Mouse (Mus musculus): ENCODE measurements around the gene Hist1h2bn. TPM values are rescaled to one million over a fixed set of nuclear protein-coding genes. Genes with fewer than 3 reads are reported as not detected.
A peak's percentile ranks its signal among the peaks of the same experiment; 100 is the strongest.
"Not testable (repeated sequence)": the region's sequence is repeated elsewhere in the genome, so short reads cannot be mapped to it uniquely, and the experiment has no call there.

Hist1h2bn gene
- polyA plus RNA-seq, 1 experiment from 2014 or later: 3.9 TPM

DNA sequence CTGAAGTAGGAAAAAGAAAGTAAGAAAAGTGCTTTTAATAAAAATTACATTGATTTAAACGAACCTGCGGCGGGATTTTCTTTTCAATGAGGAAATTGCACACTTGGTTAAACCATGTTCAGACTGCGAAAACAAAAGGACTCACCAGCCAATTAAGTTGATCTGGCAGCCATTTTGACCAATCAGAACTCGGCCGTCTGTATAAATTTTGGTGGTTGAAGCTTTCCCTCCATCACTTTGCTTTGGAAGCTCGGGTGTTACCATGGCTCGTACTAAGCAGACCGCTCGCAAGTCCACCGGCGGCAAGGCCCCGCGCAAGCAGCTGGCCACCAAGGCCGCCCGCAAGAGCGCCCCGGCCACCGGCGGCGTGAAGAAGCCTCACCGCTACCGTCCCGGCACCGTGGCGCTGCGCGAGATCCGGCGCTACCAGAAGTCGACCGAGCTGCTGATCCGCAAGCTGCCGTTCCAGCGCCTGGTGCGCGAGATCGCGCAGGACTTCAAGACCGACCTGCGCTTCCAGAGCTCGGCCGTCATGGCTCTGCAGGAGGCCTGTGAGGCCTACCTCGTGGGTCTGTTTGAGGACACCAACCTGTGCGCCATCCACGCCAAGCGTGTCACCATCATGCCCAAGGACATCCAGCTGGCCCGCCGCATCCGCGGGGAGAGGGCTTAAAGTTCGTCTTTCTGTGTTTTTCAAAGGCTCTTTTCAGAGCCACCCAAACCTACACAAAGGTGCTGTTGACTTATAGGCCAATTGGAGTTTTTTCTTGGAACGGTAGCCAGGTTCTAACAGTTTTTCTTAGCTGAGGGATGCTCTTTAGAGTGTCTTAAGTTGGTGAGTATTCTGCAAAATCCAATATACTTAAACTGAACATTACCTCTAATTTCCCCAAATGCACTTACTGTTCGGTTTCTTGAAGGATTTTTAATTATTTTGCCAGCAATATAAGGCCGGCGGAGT, 36.2 kb upstream of the Hist1h2bn start, which contains the start of gene Hist1h3h:
Gene Hist1h3h, plus strand, starts transcription at position 263 of the 961 bp plus-strand sequence.
- H3K36me3 ChIP-seq, H3K27me3 ChIP-seq, H3K9me3 ChIP-seq: not testable (repeated sequence)
- Histone ChIP-seq H3K4me1 (peaks cover 28% of the 10 kb centered on the region), H3K4me2 (replicated peaks) (peak within 1 kb of the TSS; percentile 85), H3K4me3 (peak within 1 kb of the TSS; percentile 48), H3K27ac (replicated peaks) (peak within 1 kb of the TSS; percentile 94), H3K9ac (replicated peaks) (peak within 1 kb of the TSS; percentile 73)
- under 1% methylated on average over 24 of the region's 56 CpGs for WGBS
- peak; percentile 50 for ATAC-seq (ENCODE audit: low FRiP score, low read depth)

- Histone ChIP-seq H3K9me3 (no peaks in the 10 kb centered on the region), H3K4me3 (peak overlapping the region; percentile 46), H3K27me3 (no peaks in the 10 kb centered on the region), H3K9ac (replicated peaks) (peak overlapping the region; percentile 64), H3K4me1 (peaks cover 31% of the 10 kb centered on the region), H3K27ac (replicated peaks) (peak overlapping the region; percentile 83), H3K4me2 (replicated peaks) (peak overlapping the region; percentile 64), H3K36me3 (no peaks in the 10 kb centered on the region)
- ATAC-seq (ENCODE audit: low FRiP score, low read depth): no peak
- WGBS: 59% methylated on average over 4 of the region's 4 CpGs
Observed at GRCm38 (mm10) chr13:21718381-21719080, 35.4 kb upstream of the Hist1h2bn start.

DNA sequence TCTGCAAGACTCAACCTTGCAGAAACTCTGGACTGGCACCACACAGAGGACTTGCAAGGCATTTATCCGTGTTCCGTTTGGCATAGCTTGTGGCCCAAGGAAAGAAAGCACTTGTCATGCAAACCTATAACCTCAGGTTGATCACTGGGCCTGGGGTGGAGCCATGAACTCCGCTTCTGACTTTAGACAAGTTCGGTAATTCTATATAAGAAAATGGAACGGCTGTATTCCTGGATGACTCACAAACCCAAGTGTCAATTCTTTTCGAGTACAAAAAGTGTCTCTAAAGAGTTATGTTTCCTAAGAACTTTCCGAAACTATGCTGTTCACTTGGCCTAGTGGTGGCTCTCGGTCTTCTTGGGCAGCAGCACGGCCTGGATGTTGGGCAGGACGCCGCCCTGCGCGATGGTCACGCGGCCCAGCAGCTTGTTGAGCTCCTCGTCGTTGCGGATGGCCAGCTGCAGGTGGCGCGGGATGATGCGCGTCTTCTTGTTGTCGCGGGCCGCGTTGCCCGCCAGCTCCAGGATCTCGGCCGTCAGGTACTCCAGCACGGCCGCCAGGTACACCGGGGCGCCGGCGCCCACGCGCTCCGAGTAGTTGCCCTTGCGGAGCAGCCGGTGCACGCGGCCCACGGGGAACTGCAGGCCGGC, 32.7 kb upstream of the Hist1h2bn start:
- peak overlapping the region; percentile 65 for H3K9ac ChIP-seq (replicated peaks)
- not testable (repeated sequence) for H3K36me3 ChIP-seq, H3K27me3 ChIP-seq, H3K9me3 ChIP-seq
- 2% methylated on average over 21 of the region's 44 CpGs for WGBS
- H3K4me1 ChIP-seq: peaks cover 23% of the 10 kb centered on the region
- peak overlapping the region; percentile 57 for H3K4me2 ChIP-seq (replicated peaks)
- peak; percentile 8; the same call in 1 of the 2 replicates for ATAC-seq (ENCODE audit: low FRiP score, low read depth)
- peak overlapping the region; percentile 42 for H3K4me3 ChIP-seq
- H3K27ac ChIP-seq (replicated peaks): peak overlapping the region; percentile 91

- H3K4me1 ChIP-seq: peaks cover 22% of the 10 kb centered on the region
- H3K27ac ChIP-seq (replicated peaks): peak within 1 kb of the TSS; percentile 91
- H3K36me3 ChIP-seq, H3K9me3 ChIP-seq, H3K27me3 ChIP-seq: not testable (repeated sequence)
- peak within 1 kb of the TSS; percentile 57 for H3K4me2 ChIP-seq (replicated peaks)
- WGBS: under 1% methylated on average over 37 of the region's 37 CpGs
- ATAC-seq (ENCODE audit: low FRiP score, low read depth): peak; percentile 96
- peak within 1 kb of the TSS; percentile 42 for H3K4me3 ChIP-seq
- H3K9ac ChIP-seq (replicated peaks): peak within 1 kb of the TSS; percentile 65
Observed at GRCm38 (mm10) chr13:21721757-21722372, 32.1 kb upstream of the Hist1h2bn start, which contains the start of gene Hist1h2bm. Gene Hist1h2bm, plus strand, starts transcription at chr13:21722044.

GRCm38 (mm10) chr13:21722373-21722925, 31.5 kb upstream of the Hist1h2bn start:
- H3K36me3 ChIP-seq: no peaks in the 10 kb centered on the region
- no peaks in the 10 kb centered on the region for H3K27me3 ChIP-seq
- peak overlapping the region; percentile 91 for H3K27ac ChIP-seq (replicated peaks)
- peak overlapping the region; percentile 42 for H3K4me3 ChIP-seq
- peak overlapping the region; percentile 57 for H3K4me2 ChIP-seq (replicated peaks)
- H3K4me1 ChIP-seq: peaks cover 20% of the 10 kb centered on the region
- peak overlapping the region; percentile 62 for H3K9ac ChIP-seq (replicated peaks)
- WGBS: 3% methylated on average over 11 of the region's 11 CpGs
- no peaks in the 10 kb centered on the region for H3K9me3 ChIP-seq
- peak; percentile 44 for ATAC-seq (ENCODE audit: low FRiP score, low read depth)

GRCm38 (mm10) chr13:21722993-21723836, 30.7 kb upstream of the Hist1h2bn start:
- Histone ChIP-seq H3K27ac (replicated peaks) (peak overlapping the region; percentile 91), H3K4me2 (replicated peaks) (peak overlapping the region; percentile 57), H3K36me3 (no peaks in the 10 kb centered on the region), H3K4me1 (peaks cover 25% of the 10 kb centered on the region), H3K27me3 (no peaks in the 10 kb centered on the region), H3K9me3 (no peaks in the 10 kb centered on the region), H3K9ac (replicated peaks) (no peak overlapping the region; the same call in 1 of the 2 replicates), H3K4me3 (no peak overlapping the region)
- no peak for ATAC-seq (ENCODE audit: low FRiP score, low read depth)
- 27% methylated on average over 5 of the region's 5 CpGs for WGBS

GRCm38 (mm10) chr13:21727948-21728572, 25.9 kb upstream of the Hist1h2bn start:
- no peak overlapping the region for H3K4me2 ChIP-seq (replicated peaks)
- no peak overlapping the region for H3K9ac ChIP-seq (replicated peaks)
- no peaks in the 10 kb centered on the region for H3K36me3 ChIP-seq
- peak overlapping the region; percentile 62 for H3K27ac ChIP-seq (replicated peaks)
- H3K4me3 ChIP-seq: no peak overlapping the region
- H3K9me3 ChIP-seq: no peaks in the 10 kb centered on the region
- WGBS: 22% methylated on average over 11 of the region's 11 CpGs
- peak; percentile 88 for ATAC-seq (ENCODE audit: low FRiP score, low read depth)
- peaks cover 9% of the 10 kb centered on the region; the same call in 1 of the 2 replicates for H3K4me1 ChIP-seq
- no peaks in the 10 kb centered on the region for H3K27me3 ChIP-seq

DNA sequence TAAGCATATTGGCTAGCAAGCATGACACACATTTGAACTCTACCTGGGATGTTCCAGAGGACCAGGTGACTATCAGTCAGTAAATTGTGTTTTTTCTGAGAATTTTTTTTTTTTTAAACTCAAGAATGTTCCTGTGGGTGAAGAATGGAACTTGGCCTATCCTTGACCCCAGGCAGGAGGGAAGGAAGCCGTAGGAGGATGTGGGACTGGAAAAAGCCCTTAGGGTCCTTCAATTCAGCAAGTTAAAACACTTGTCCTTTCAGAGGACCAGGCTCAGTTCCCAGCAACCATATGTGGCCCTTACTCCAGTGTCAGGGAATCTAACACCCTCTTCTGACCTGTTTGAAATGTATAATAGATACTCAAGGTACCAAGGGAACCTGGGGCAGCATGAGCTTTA, 24.4 kb upstream of the Hist1h2bn start:
- H3K9me3 ChIP-seq: no peaks in the 10 kb centered on the region
- ATAC-seq (ENCODE audit: low FRiP score, low read depth): no peak
- no peak overlapping the region for H3K4me2 ChIP-seq (replicated peaks)
- no peak overlapping the region for H3K9ac ChIP-seq (replicated peaks)
- 80% methylated on average over 1 of the region's 1 CpGs for WGBS
- H3K4me1 ChIP-seq: peaks cover 12% of the 10 kb centered on the region; the same call in 1 of the 2 replicates
- H3K4me3 ChIP-seq: no peak overlapping the region
- no peak overlapping the region for H3K27ac ChIP-seq (replicated peaks)
- H3K27me3 ChIP-seq: no peaks in the 10 kb centered on the region
- H3K36me3 ChIP-seq: no peaks in the 10 kb centered on the region

DNA sequence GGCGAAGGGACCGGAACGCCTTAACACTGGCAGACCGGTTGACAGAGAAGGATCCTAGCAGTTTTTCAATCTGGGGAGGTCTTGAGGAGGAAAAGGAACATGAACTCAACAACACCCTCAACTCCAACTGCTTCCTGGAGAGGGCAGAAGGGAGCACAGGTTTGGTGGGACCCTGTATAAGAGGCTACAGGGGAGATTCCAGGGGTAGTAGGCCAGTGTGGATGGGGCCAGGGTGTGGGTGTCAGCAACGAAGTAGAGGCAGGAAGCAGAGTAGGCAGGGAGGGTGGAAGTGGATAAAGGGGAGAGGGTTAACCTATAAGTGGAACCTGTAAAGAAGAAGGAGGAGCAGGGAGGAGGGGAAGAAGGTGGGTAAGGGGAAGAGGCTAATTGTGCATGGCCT, 20.5 kb upstream of the Hist1h2bn start:
- WGBS: 62% methylated on average over 5 of the region's 5 CpGs
- H3K4me1 ChIP-seq: peaks cover 5% of the 10 kb centered on the region; the same call in 1 of the 2 replicates
- ATAC-seq (ENCODE audit: low FRiP score, low read depth): peak; percentile 16; the same call in 1 of the 2 replicates
- peak overlapping the region; percentile 98 for H3K27ac ChIP-seq (replicated peaks)
- H3K27me3 ChIP-seq: no peaks in the 10 kb centered on the region
- H3K4me3 ChIP-seq: no peak overlapping the region
- no peaks in the 10 kb centered on the region for H3K9me3 ChIP-seq
- no peaks in the 10 kb centered on the region for H3K36me3 ChIP-seq
- no peak overlapping the region for H3K9ac ChIP-seq (replicated peaks)
- H3K4me2 ChIP-seq (replicated peaks): no peak overlapping the region

Data from midbrain, embryonic 12.5 days (tissue).